Mouse (Mus musculus) kidney, adult 2 months (tissue): ENCODE results near the gene Fam174b.

Experiments
- CTCF ChIP-seq: fragments of 200-500 bp; conservative IDR thresholded peaks from 2 replicates; pipeline ENCODE4 v1.5.1; 2011; ENCODE audit warnings: low read depth, mild to moderate bottlenecking, control low read depth, low read length, moderate library complexity, mixed read lengths; ENCODE audit not compliant: insufficient read depth, insufficient read length
- POLR2A ChIP-seq: fragments of 200-500 bp; IDR thresholded peaks from one replicate; pipeline ENCODE4 v1.6.1; 2011; ENCODE audit warnings: low read depth, low read length, control low read depth

DNA sequence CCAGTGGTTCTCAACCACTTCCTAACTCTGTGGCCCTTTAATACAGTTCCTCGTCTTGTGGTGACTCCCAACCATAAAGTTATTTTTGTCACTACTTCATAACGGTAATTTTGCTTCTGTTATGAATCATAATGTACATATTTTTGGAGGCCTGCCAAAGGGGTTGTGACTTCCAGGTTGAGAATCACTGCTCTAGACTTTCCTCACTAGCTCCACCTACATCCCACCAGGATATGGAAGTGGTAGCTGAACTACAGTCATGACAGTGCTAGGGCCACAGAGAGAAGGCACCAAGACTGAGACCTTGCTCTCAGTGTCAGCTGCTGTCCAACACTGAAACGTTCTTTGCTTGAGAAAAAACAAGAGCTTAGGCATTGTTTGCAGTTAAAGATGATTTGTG is 43.0 kb upstream of the Fam174b start:
- TF ChIP-seq CTCF (no peak), POLR2A (no peak)
